Mouse (Mus musculus): ENCODE measurements around the gene Tex21. TPM values are rescaled to one million over a fixed set of nuclear protein-coding genes. Genes with fewer than 3 reads are reported as not detected.

Tex21 gene
- polyA plus RNA-seq, 1 experiment from 2014 or later = not detected

DNA sequence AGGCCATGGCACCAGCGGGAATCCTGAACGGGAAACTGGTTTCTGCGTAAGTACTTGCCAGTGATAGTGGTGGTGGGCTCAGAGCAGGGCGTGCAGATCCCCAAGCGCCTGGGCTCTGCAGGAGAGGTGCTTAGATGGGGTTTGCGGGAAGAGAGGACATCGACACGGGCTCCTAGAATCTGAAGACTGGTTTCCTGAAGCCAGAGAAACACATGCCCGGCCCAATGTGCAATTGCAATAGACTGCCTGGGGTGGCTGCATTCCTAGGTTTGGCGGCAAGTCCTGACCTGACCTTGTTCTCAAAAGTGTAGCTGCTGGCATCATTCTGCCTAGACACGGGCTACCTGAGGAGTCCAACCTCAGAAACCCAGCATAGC, 8.9 kb upstream of the Tex21 start:
- peak overlapping the region; percentile 92 for H3K4me2 ChIP-seq (replicated peaks)
- WGBS = 0% methylated on average over 11 of the region's 11 CpGs
- H3K27ac ChIP-seq (replicated peaks) = peak overlapping the region; percentile 69
- H3K36me3 ChIP-seq = no peaks in the 10 kb centered on the region
- peaks cover 14% of the 10 kb centered on the region for H3K27me3 ChIP-seq
- H3K4me3 ChIP-seq = peak overlapping the region; percentile 65
- H3K4me1 ChIP-seq = peaks cover 19% of the 10 kb centered on the region
- no peaks in the 10 kb centered on the region for H3K9me3 ChIP-seq
- peak overlapping the region; percentile 66 for H3K9ac ChIP-seq (replicated peaks)
- peak; percentile 21; the same call in 1 of the 2 replicates for ATAC-seq (ENCODE audit: low FRiP score, low read depth)

DNA sequence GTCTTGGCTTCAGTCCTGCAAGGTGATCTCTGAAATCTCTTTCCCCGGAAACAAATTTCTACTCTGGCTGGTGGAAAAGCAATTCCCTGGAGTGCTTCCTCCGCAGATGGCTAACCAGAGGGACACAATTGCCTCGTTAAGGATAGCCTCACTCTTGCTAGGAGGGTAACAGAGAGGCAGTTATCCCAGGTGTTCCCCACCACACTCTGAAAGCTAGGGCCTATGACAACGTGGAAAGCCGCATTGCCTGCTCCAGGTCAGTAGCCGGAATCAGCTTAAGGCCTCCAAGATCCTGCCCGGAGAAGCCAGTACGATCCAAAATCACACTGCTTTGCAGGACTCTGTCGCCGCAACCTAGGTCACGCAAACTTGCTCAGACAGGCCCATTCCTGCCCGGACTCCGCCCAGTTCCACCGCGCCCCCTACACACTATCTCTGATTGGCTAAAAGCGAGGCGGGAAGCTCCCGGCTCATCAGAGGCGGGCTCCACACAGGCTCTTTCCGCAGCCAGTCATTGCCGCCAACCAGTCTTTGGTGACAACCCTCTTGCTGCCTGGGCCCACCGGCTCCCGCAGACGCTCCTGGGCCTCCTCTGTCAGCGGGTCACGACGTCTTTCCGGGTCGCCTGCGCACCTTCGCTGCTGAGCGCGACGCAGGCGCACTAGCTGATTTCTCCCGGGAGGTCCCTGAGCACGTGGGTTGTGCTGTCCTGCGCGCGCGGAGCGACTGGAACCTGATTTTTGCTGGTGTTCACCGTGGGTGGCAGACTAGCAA, 8.4 kb upstream of the Tex21 start, which contains the start of gene Mthfd1:
Gene Mthfd1, plus strand, starts transcription at position 574 of the 774 bp plus-strand sequence.
- peaks cover 19% of the 10 kb centered on the region for H3K4me1 ChIP-seq
- H3K27me3 ChIP-seq = peaks cover 14% of the 10 kb centered on the region
- H3K27ac ChIP-seq (replicated peaks) = peak within 1 kb of the TSS; percentile 69
- H3K4me3 ChIP-seq = peak within 1 kb of the TSS; percentile 65
- H3K9ac ChIP-seq (replicated peaks) = peak within 1 kb of the TSS; percentile 66
- peak; percentile 99 for ATAC-seq (ENCODE audit: low FRiP score, low read depth)
- no peaks in the 10 kb centered on the region for H3K9me3 ChIP-seq
- H3K36me3 ChIP-seq = no peaks in the 10 kb centered on the region
- 2% methylated on average over 43 of the region's 43 CpGs for WGBS
- H3K4me2 ChIP-seq (replicated peaks) = peak within 1 kb of the TSS; percentile 92

GRCm38 (mm10) chr12:76253991-76254390, 7.4 kb upstream of the Tex21 start:
- WGBS = 73% methylated on average over 8 of the region's 8 CpGs
- no peak for ATAC-seq (ENCODE audit: low FRiP score, low read depth)
- H3K4me3 ChIP-seq = no peak overlapping the region
- H3K27ac ChIP-seq (replicated peaks) = no peak overlapping the region
- H3K4me2 ChIP-seq (replicated peaks) = no peak overlapping the region
- peaks cover 14% of the 10 kb centered on the region for H3K27me3 ChIP-seq
- no peaks in the 10 kb centered on the region for H3K36me3 ChIP-seq
- no peaks in the 10 kb centered on the region for H3K9me3 ChIP-seq
- peaks cover 19% of the 10 kb centered on the region for H3K4me1 ChIP-seq
- no peak overlapping the region for H3K9ac ChIP-seq (replicated peaks)

DNA sequence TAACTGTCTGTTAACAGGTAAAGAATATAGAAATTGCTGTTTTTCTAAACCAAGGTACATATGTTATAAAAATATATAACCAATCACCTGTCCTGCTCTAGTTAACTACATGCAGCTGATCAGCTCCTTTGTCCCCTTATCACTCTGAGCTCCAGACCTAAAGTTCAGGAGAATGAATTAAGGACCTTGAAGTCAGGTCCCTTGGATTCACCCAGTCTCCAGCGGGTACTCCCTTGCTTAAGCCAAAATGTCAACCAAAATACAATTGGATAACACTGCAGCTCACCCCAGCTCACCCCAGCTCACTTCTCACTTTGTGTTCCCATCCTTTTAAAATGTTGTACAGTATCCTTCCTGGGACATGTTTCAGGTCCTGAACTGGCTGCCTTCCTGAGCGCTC, 7.0 kb upstream of the Tex21 start:
- Histone ChIP-seq H3K4me3 (no peak overlapping the region), H3K9me3 (no peaks in the 10 kb centered on the region), H3K36me3 (no peaks in the 10 kb centered on the region), H3K4me2 (replicated peaks) (no peak overlapping the region), H3K4me1 (peaks cover 19% of the 10 kb centered on the region), H3K9ac (replicated peaks) (no peak overlapping the region), H3K27me3 (peaks cover 14% of the 10 kb centered on the region), H3K27ac (replicated peaks) (no peak overlapping the region)
- no peak for ATAC-seq (ENCODE audit: low FRiP score, low read depth)
- WGBS = 76% methylated on average over 2 of the region's 2 CpGs

DNA sequence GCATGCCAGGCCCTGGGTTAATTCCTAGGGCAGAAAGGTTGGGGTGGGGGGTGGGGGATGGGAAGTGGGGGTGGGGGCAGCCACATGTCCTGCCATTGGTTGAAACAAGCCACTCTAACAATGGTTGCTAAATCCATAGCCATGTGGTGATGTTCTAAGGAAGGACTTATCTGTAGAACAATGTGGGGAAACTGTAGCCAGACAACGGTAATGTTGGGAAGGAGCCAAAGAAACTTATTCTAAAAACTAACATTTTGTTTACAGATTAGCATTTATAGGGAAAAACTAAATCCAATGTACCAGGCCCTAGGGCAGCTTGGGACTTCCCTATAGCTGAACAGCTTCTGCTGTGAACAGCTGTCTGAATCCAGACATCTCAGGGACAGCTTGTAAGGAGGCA, 6.5 kb upstream of the Tex21 start:
- H3K36me3 ChIP-seq = no peaks in the 10 kb centered on the region
- H3K4me1 ChIP-seq = peaks cover 19% of the 10 kb centered on the region
- H3K9me3 ChIP-seq = no peaks in the 10 kb centered on the region
- H3K4me3 ChIP-seq = no peak overlapping the region
- H3K9ac ChIP-seq (replicated peaks) = no peak overlapping the region
- WGBS = 82% methylated on average over 1 of the region's 1 CpGs
- H3K27me3 ChIP-seq = peaks cover 14% of the 10 kb centered on the region
- ATAC-seq (ENCODE audit: low FRiP score, low read depth) = no peak
- H3K4me2 ChIP-seq (replicated peaks) = no peak overlapping the region
- no peak overlapping the region for H3K27ac ChIP-seq (replicated peaks)

DNA sequence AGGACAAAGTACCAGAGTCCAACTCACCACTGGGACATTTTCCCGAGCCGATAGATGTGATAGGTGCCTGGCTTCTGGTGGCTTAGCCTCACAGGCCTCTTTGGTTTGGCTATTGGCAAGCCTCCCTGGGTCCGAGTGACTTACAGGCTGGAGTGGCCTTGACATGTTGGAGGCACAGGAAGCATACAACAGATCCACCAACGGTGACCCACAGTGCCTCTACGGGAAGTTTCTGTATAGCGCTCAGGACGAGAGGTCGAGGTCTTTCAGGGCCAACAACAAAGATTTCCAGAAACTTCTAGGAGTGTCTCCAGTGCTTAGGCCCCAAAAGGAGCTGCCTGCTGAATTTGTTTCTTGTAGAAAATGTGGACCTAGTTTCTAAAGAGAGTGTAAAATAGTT, 1.6 kb downstream of the Tex21 start:
- Histone ChIP-seq H3K27ac (replicated peaks) (no peak overlapping the region), H3K27me3 (no peaks in the 10 kb centered on the region), H3K4me1 (no peaks in the 10 kb centered on the region), H3K9ac (replicated peaks) (no peak overlapping the region), H3K4me3 (no peak overlapping the region), H3K36me3 (no peaks in the 10 kb centered on the region), H3K4me2 (replicated peaks) (no peak overlapping the region), H3K9me3 (no peaks in the 10 kb centered on the region)
- no peak for ATAC-seq (ENCODE audit: low FRiP score, low read depth)
- WGBS = 92% methylated on average over 8 of the region's 8 CpGs

DNA sequence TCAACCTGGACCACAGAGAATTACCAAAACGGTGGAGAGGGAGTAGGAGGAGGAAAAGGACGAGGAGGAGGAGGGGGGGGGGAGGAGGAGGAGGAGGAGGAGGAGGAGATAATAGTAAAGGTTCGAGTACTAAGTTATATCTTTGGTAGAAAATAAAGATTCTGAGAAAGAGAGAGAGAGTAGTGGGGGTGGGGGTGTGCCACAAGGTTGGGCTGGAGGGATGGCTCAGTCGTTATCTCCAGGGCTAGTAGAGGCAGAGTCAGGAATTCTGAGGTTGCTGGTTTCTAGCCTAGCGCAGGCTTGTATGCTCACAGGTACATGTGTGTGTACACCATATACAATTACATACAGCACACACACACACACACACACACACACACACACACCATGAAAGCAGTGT, 4.7 kb downstream of the Tex21 start:
- Histone ChIP-seq H3K4me1 (no peaks in the 10 kb centered on the region), H3K9ac (replicated peaks) (no peak overlapping the region), H3K9me3 (no peaks in the 10 kb centered on the region), H3K27ac (replicated peaks) (no peak overlapping the region), H3K27me3 (no peaks in the 10 kb centered on the region), H3K4me3 (no peak overlapping the region), H3K4me2 (replicated peaks) (no peak overlapping the region), H3K36me3 (no peaks in the 10 kb centered on the region)
- no peak for ATAC-seq (ENCODE audit: low FRiP score, low read depth)
- 64% methylated on average over 5 of the region's 5 CpGs for WGBS

DNA sequence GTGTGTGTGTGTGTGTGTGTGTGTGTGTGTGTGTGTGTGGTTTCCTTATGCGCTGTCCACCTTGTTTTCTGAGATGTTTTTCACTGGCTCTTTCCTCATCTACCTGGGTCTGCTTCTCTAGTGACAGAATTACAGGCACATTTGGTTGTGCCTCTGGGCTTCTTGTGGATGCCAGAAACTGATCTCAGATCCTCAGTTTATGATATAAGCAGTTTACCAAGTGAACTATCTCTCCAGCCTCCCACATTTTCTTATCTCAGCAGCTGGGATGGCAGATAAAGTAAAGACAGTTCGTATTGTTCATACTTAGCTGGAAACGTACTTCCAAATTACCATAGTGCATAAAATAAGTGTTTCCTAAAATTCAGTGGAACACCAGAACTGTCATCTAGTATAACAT, 5.5 kb downstream of the Tex21 start:
- 93% methylated on average over 3 of the region's 3 CpGs for WGBS
- Histone ChIP-seq H3K27me3 (no peaks in the 10 kb centered on the region), H3K36me3 (no peaks in the 10 kb centered on the region), H3K9ac (replicated peaks) (no peak overlapping the region), H3K4me2 (replicated peaks) (no peak overlapping the region), H3K4me1 (no peaks in the 10 kb centered on the region), H3K9me3 (no peaks in the 10 kb centered on the region), H3K4me3 (no peak overlapping the region), H3K27ac (replicated peaks) (no peak overlapping the region)
- ATAC-seq (ENCODE audit: low FRiP score, low read depth) = no peak

DNA sequence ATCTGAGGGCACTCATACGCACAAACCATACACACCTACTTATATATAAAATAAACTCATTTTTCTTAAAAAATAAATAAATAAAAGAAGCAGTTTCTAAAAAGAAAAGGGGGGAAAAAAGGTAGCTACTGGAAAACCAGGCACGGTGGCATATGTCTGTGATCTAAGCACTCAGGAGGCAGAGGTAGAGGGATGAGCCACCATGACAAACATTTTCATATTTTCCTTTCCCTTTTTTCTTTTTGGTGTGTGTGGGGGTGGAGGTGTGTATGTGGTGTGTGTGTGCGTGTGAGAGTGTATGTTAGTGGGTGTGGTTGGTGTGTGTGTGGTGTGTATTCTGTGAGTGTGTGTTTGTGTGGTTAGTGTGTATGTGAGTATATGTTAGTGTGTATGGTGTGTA, 5.9 kb downstream of the Tex21 start:
- H3K36me3 ChIP-seq = no peaks in the 10 kb centered on the region
- no peak overlapping the region for H3K27ac ChIP-seq (replicated peaks)
- H3K9ac ChIP-seq (replicated peaks) = no peak overlapping the region
- H3K9me3 ChIP-seq = no peaks in the 10 kb centered on the region
- no peak for ATAC-seq (ENCODE audit: low FRiP score, low read depth)
- no peak overlapping the region for H3K4me3 ChIP-seq
- H3K4me1 ChIP-seq = no peaks in the 10 kb centered on the region
- WGBS = 93% methylated on average over 3 of the region's 3 CpGs
- H3K4me2 ChIP-seq (replicated peaks) = no peak overlapping the region
- H3K27me3 ChIP-seq = no peaks in the 10 kb centered on the region

GRCm38 (mm10) chr12:76239839-76240571, 6.5 kb downstream of the Tex21 start:
- no peak for ATAC-seq (ENCODE audit: low FRiP score, low read depth)
- Histone ChIP-seq H3K27ac (replicated peaks) (no peak overlapping the region), H3K27me3 (no peaks in the 10 kb centered on the region), H3K9me3 (no peaks in the 10 kb centered on the region), H3K36me3 (no peaks in the 10 kb centered on the region), H3K9ac (replicated peaks) (no peak overlapping the region), H3K4me1 (no peaks in the 10 kb centered on the region), H3K4me3 (no peak overlapping the region), H3K4me2 (replicated peaks) (no peak overlapping the region)
- 87% methylated on average over 7 of the region's 7 CpGs for WGBS

DNA sequence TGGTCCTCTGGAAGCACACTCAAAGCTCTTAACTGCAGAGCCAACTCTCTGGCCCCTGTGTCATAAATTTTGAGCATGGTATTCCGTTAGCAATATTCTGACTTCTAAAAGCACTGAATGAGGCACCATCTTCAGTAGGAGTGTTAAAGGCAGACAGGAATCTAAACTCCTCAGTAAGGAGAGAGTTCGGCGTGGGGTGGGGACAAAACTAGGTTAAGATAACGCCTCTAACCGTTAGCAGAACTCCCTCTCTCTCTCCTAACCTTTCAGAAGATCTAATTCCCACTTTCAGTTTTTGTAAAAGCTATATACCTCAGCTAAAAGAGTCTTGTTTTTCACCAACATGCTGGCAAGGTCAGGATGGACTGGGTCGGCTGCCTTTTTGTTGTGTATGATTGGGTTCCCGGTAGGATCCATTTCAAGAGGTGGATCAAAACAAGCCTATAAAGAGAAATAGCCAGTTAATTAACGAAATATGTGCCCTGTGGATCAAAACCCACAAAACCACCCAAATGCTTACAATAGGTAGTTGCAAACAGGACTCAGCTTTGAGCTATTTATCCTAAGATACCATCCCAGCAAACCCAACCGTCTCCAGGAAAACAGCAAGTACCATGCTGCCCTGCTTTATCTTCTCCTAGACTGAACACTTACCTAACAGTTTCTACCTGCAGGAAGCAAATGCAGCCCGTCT, 7.3 kb downstream of the Tex21 start:
- no peak for ATAC-seq (ENCODE audit: low FRiP score, low read depth)
- WGBS = 83% methylated on average over 10 of the region's 10 CpGs

DNA sequence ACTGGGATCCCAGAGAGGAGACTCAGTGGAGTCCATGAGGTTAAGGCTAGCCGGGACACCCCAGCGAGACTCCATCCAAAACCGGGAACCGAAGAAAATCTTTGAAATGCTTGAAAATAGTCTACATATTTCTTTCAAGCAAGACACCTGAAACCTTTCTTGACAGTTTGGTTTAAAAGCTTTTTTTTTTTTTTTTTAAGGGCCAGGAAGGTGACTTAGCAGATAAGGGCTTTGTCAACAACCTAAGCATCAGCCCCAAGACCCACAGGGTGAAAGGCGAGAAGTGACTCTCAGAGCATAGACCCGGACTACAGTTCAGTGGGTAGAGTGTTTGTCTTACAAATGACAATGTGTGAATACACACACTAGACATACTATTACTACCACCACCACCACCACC, 11.3 kb downstream of the Tex21 start:
- Histone ChIP-seq H3K4me1 (no peaks in the 10 kb centered on the region), H3K36me3 (no peaks in the 10 kb centered on the region), H3K4me3 (no peak overlapping the region), H3K27me3 (no peaks in the 10 kb centered on the region), H3K27ac (replicated peaks) (no peak overlapping the region), H3K9ac (replicated peaks) (no peak overlapping the region), H3K4me2 (replicated peaks) (no peak overlapping the region), H3K9me3 (no peaks in the 10 kb centered on the region)
- WGBS = 93% methylated on average over 6 of the region's 6 CpGs
- no peak for ATAC-seq (ENCODE audit: low FRiP score, low read depth)

More for the DNA sequence above, 7.3 kb downstream of the Tex21 start:
- H3K27ac ChIP-seq (replicated peaks) = no peak overlapping the region
- no peaks in the 10 kb centered on the region for H3K36me3 ChIP-seq
- no peak overlapping the region for H3K4me3 ChIP-seq
- no peaks in the 10 kb centered on the region for H3K9me3 ChIP-seq
- H3K9ac ChIP-seq (replicated peaks) = no peak overlapping the region
- H3K27me3 ChIP-seq = no peaks in the 10 kb centered on the region
- no peaks in the 10 kb centered on the region for H3K4me1 ChIP-seq
- no peak overlapping the region for H3K4me2 ChIP-seq (replicated peaks)
